Mouse (Mus musculus) skeletal muscle tissue, adult 2 months (tissue): ENCODE measurements around the gene Wapl.

Experiments
- DNase-seq: peaks from one replicate; pipeline ENCODE4 v3.0.0-alpha.2; 2012; ENCODE audit warnings: low read depth, low spot score

Gene Wapl

DNA sequence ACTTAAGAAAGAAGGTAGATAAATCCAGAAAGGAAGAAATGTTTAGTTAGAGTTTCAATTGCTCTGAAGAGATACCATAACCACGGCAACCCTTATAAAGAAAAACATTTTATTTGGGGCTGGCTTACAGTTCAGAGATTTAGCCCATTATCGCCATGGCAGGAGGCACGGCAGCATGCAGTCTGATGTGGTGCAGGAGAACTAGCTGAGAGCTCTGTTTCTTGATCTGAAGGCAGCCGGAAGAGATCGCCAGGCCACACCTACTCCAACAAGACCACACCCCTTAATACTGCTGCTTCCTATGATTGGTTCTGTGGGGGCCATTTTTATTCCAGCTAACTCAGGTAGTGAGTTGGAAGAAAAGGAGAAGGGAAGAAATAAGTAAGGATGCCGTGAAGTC lies 100.5 kb downstream of the Wapl start:
- no peak for DNase-seq

DNA sequence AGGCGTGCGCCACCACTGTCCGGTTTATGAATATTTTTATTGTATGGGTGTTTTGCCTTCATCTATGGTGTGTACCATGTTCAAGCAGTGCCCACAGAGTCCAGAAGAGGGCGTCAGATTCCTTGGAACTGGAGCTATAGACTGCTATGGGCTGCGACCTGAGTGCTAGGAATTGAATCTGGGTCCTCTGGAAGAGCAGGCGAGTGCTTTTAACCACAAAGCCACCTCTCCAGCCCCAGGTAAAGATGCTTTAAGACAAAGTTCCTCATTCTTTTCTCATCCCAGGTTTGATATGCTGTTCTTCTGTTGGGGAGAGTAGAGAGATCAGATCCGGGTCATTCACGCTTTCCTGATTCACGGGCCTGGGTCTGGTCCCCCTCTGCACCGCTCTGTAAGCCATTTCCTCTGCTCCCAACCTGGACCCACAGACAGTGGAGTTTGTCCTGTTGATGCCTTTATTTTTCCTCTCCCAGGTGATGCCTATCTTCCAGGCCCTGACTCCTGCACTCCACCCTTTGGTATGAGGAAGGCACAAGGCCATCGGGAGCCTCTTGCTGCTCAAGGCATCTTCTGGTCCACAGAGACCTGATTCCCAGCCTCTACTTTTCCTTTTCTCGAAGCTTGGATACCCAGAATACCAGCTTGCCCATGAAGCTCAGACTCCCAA lies 103.1 kb downstream of the Wapl start:
- no peak for DNase-seq

DNA sequence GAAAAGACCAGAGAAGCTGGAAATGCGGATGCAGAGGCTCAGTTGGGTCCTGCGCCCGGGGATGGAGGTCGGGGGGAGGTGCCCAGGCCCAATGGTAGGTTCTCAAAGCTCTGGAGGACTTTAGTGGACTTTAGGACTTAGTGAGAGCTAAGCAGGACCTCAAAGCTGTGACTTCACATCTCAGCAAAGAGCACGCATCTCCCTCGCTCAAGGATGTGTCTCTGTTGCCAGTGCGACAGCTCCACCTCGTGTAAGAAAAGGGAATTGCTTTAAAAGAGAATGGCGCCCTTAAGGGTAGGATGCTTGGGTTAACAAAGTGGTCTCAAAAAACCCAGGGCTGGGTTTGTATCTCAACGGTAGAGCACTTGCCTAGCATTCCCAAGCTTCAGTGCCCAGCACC lies 104.1 kb downstream of the Wapl start:
- no peak for DNase-seq

DNA sequence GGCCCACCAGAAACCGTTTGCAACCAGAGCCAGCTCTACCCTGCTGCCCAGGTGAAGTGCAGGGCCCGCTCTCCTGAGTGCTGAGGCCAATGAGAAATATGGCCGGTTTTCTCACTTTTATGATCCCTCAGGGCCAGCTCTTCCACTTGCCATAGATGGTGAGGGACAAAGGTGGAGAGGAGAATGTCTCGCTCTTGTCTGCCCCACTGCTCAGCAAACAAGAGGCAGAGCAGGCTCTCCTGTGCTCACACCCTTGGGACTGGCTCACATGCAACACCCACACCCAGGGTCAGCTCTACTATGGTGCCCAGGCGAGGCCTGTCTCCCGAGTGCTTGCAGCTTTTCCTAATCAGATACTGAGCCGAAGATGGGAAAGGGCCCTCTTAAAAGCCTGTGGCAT lies 105.0 kb downstream of the Wapl start:
- no peak for DNase-seq

DNA sequence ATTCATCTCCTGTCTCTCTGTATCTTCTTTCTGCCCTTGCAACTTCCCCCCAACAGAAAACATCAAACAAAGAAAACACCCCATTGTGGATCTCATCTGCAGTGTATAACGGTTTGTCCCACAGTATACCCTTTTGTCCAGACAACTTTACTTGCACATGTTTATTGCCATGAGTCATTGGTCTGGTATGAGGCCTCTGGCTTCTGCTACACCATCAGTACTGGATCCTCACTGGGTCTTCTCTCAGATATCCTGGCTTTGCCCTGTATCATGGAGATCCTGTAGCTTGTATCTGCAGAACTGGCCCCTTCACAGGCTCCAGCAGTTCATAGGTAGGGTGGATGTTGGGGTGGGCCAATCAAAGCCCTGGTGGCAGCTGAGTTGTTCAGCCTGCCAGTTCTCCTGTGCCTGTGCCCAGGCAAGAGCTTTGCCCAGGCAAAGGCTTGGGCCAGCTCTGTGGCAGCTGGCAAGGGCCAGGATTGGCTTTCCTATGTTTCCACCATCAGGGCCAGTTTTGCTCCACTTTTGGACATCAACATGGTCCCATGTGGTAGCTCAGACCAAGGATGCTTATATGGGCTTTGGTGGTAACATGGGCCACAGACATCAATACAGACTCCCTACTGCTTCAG lies 119.8 kb downstream of the Wapl start:
- DNase-seq, result no peak
